Mouse (Mus musculus): ENCODE measurements at regions not wholly inside any gene's neighbourhood (a gene's known extent, or its start where the extent isn't known, plus 50 kb on each side); places are given as distances from the start of the nearest gene placed in this dataset.

- no peak for DNase-seq
- intact Hi-C loops (cut with DNase I), result no loop called here
Measured at GRCm38 (mm10) chr16:86971691-86972090, 382.3 kb upstream of the N6amt1 start.

GRCm38 (mm10) chr16:86949681-86950080, 404.3 kb upstream of the N6amt1 start:
- intact Hi-C loops (cut with DNase I), result no loop called here
- DNase-seq, result peak in 1 of 2 experiments; percentile 6

GRCm38 (mm10) chr16:86945531-86946144, 408.3 kb upstream of the N6amt1 start:
- DNase-seq, result no peak
- intact Hi-C loops (cut with DNase I), result no loop called here

GRCm38 (mm10) chr16:86945058-86945457, 408.9 kb upstream of the N6amt1 start:
- intact Hi-C loops (cut with DNase I), result no loop called here
- DNase-seq, result no peak

- no peak for DNase-seq
- intact Hi-C loops (cut with DNase I), result no loop called here
Measured at GRCm38 (mm10) chr16:86934989-86935388, 419.0 kb upstream of the N6amt1 start.

- peak; percentile 69 for DNase-seq
Measured at GRCm38 (mm10) chr16:86932765-86933164, 421.2 kb upstream of the N6amt1 start.

GRCm38 (mm10) chr16:86897967-86898710, 455.8 kb upstream of the N6amt1 start:
- intact Hi-C loops (cut with DNase I), result no loop called here
- no peak for DNase-seq

More at GRCm38 (mm10) chr16:86932765-86933164, 421.2 kb upstream of the N6amt1 start:
- intact Hi-C loops (cut with DNase I), result no loop called here

- intact Hi-C loops (cut with DNase I), result no loop called here
- DNase-seq, result no peak
Measured at GRCm38 (mm10) chr16:86894982-86895381, 459.0 kb upstream of the N6amt1 start.

GRCm38 (mm10) chr16:86894333-86894732, 459.7 kb upstream of the N6amt1 start:
- intact Hi-C loops (cut with DNase I), result no loop called here
- DNase-seq, result no peak

GRCm38 (mm10) chr16:86888421-86888820, 465.6 kb upstream of the N6amt1 start:
- intact Hi-C loops (cut with DNase I), result loop anchor here (10.0 kb wide), 1 partner anchor 506 kb away; no protein-coding TSS in a partner anchor
- no peak for DNase-seq

GRCm38 (mm10) chr16:86887605-86888004, 466.4 kb upstream of the N6amt1 start:
- DNase-seq, result no peak
- intact Hi-C loops (cut with DNase I), result loop anchor here (10.0 kb wide), 1 partner anchor 507 kb away; no protein-coding TSS in a partner anchor

- peak; percentile 11 to 12 for DNase-seq
- intact Hi-C loops (cut with DNase I), result loop anchor here (2.0 to 10.0 kb wide), 4 partner anchors 117 to 582 kb away; no protein-coding TSS in a partner anchor
Measured at GRCm38 (mm10) chr16:86883862-86884261, 470.1 kb upstream of the N6amt1 start.

- intact Hi-C loops (cut with DNase I), result loop anchor here (1.0 to 10.0 kb wide), 6 partner anchors 115 to 1075 kb away; no protein-coding TSS in a partner anchor
- peak; percentile 80 to 82 for DNase-seq
Measured at GRCm38 (mm10) chr16:86882529-86882928, 471.5 kb upstream of the N6amt1 start.

GRCm38 (mm10) chr16:86881583-86881982, 472.4 kb upstream of the N6amt1 start:
- DNase-seq, result peak; percentile 14 to 22
- intact Hi-C loops (cut with DNase I), result loop anchor here (2.0 to 10.0 kb wide), 4 partner anchors 114 to 579 kb away; no protein-coding TSS in a partner anchor

GRCm38 (mm10) chr16:86860828-86861227, 493.2 kb upstream of the N6amt1 start:
- intact Hi-C loops (cut with DNase I), result no loop called here
- no peak for DNase-seq

- intact Hi-C loops (cut with DNase I), result no loop called here
- DNase-seq, result no peak
Measured at GRCm38 (mm10) chr16:86855891-86856290, 498.1 kb upstream of the N6amt1 start.

- DNase-seq, result no peak
- intact Hi-C loops (cut with DNase I), result no loop called here
Measured at GRCm38 (mm10) chr16:86855312-86855711, 498.7 kb upstream of the N6amt1 start.

GRCm38 (mm10) chr16:86853398-86853797, 500.6 kb upstream of the N6amt1 start:
- DNase-seq, result no peak
- intact Hi-C loops (cut with DNase I), result no loop called here

- intact Hi-C loops (cut with DNase I), result no loop called here
- peak; percentile 19 to 44 for DNase-seq
Measured at GRCm38 (mm10) chr16:86838457-86839337, 515.3 kb upstream of the N6amt1 start.

- DNase-seq, result no peak
- intact Hi-C loops (cut with DNase I), result no loop called here
Measured at GRCm38 (mm10) chr16:86827645-86828044, 526.3 kb upstream of the N6amt1 start.

GRCm38 (mm10) chr16:86826641-86827040, 527.3 kb upstream of the N6amt1 start:
- DNase-seq, result no peak
- intact Hi-C loops (cut with DNase I), result no loop called here
